Mouse (Mus musculus) pancreas, adult 10 weeks (tissue): ENCODE results near the gene Prdx6. TPM values are rescaled to one million over a fixed set of nuclear protein-coding genes. Genes with fewer than 3 reads are reported as not detected.

Experiments used
- polyA plus RNA-seq: library from polyadenylated mRNA; stranded (reverse); fragments of 350-450 nt; fragmentation: Illumina TruSeq; extraction: RNeasy Lipid Tissue Mini Kit (QIAGEN cat#74804); gene quantifications from one replicate; pipeline ENCODE4 v1.2.3, GENCODE M21; 2015; ENCODE audit warnings: low read depth, low replicate concordance; ENCODE audit not compliant: insufficient read depth

The Prdx6 gene
- 30.6 TPM for polyA plus RNA-seq

DNA sequence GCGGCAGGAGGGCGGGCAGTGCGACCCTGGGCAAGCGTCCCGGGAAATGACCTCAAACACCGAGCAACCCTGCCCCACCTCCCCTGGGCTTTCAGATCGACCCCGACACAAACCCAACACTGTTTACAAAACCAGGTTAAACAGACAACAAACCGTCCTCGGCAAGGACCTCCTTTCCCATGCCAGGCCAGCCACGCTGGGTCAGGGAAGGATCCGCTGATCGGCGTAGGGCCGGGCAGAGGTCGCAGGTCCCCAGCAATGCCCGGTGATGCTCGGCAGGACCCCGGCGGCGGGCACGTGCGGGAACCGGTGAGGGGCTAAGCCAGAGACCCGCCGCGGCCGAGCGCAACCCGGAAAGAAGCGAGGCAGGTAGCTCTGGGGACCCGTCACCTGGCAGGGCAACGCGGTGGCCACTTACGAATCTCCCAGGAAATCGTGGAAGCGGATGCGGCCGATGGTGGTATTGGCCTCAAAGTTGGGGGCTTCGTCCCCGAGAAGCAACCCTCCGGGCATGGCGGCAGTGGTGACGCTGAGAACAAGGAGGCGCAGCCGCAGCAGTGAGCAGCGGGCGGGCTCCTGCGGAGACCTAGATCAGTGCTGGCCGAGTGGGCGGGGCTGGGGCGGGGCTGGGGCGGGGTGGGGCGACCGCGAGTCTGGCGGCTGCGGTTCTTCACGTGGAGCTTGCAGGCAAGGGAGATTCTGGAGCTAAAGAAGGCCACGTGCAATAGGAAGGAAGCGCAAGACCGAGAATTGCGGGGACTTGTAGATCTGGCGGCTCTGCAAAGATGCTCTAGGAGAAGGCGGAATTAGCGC, at the start of gene Prdx6:
TSS of gene Prdx6 (minus strand) at position 616 of the 813 bp plus-strand sequence.

Other genes with a start within 250 kb of the Prdx6 start
- 1.1 TPM for gene Zbtb37, start 216.4 kb downstream of the Prdx6 start, polyA plus RNA-seq
- 3.2 TPM for gene Dars2, start 180.6 kb downstream of the Prdx6 start, polyA plus RNA-seq
- 0.65 TPM for gene Cenpl, start 180.5 kb downstream of the Prdx6 start, polyA plus RNA-seq
- gene Klhl20, start 119.7 kb downstream of the Prdx6 start, polyA plus RNA-seq, result 3.5 TPM
- not detected for gene Ankrd45, start 108.5 kb downstream of the Prdx6 start, polyA plus RNA-seq
- gene Tex50, start 91.9 kb downstream of the Prdx6 start, polyA plus RNA-seq, result not detected
- gene Tnfsf4, start 144.2 kb upstream of the Prdx6 start, polyA plus RNA-seq, result not detected
- not detected for gene Tnfsf18, start 243.4 kb upstream of the Prdx6 start, polyA plus RNA-seq